Mouse (Mus musculus): ENCODE results near the gene Tlr12.

DNA sequence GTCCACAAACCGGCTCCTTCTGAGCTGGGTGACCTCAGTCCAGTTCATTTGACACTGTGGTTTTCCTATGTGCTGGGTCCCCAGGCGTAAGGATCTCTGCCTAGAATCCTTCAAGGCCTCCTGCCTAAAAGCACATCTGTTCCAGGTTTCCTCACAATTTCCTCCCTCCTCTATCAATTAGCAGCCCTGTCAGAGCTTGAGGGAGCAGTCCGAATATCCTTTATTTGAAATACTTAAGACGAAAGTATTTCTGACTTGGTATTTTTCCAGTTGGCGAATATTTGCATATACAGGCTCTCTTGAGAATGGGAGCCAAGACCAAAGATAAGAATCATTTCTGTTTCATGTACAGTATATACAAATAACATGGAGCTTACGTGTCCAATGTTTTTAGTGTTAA lies 27.5 kb upstream of the Tlr12 start:
- TF ChIP-seq POLR2A (IDR thresholded peaks at IDR 0.05; ENCODE audit: borderline replicate concordance, extremely low read depth, insufficient read depth, insufficient read length, poor library complexity, severe bottlenecking) (no peak), CTCF (IDR thresholded peaks at IDR 0.05; ENCODE audit: borderline replicate concordance, extremely low read depth, insufficient read depth, insufficient read length) (no peak)
